Mouse (Mus musculus) testis, postnatal 10 days (tissue): ENCODE measurements around the gene Stac2.

ENCODE experiments used
- DNase-seq: peaks from one replicate; pipeline ENCODE4 v3.0.0; 2021; ENCODE audit warnings: low spot score

Stac2 gene

DNA sequence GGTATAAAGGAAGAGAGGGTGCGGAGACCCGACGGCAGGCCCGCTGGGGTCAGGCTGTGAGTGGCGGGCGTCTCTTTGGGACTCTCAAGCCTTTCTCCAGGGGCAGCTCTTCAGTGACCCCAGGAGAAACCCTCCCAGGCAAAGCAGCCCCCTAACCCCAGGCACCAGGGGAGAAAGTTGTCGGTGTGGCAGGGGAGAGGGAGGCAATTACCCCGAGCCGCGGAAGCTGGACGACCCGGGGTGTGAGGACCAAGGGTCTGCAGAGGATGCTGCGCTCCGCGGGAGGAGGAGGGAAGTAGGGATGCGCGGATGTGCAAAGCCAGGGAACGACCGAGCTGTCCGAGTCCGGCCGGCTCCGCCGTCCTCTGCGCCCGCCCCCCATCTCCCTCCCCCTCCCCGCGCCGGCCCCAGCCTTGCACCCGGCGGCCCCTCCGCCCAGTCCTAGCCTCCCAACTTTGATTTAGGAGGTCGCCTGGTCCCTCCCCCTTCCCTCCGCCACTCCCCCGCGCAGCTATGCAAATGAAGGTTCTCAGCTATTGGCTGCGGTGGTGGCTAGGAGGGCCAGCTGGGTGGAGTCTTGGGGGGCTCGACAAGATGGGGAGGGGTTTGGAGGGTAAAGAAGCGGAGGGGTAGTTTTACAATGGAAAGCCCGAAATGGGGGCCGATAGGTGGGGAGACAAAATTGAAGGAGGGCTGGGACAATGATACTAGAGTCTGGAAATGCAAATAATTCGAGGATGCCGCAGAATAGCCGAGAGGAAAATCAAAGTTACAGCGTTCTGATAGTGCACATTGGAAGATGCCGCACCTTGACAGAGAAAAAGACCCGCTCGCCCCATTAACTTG lies at the start of gene Stac2:
Gene Stac2, minus strand, starts transcription at position 474 of the 846 bp plus-strand sequence.
- peak; percentile 87 for DNase-seq

DNA sequence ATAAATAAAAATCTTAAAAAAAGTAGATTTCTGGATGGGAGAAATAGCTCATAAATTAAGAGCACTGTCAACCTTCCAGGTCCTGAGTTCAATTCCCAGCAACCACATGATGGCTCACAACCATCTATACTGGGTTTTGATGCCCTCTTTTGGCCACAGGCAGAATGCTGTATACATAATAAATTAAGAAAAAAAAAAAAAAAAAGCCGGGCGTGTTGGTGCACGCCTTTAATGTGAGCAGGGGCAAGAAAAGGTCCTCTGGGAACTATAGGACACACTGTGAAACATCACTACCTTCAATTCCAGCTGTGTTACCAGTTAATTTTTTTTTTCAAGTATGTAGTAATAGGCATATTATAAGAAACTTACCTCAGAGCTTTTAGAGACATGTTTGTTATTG lies 48.1 kb upstream of the Stac2 start:
- DNase-seq = no peak

DNA sequence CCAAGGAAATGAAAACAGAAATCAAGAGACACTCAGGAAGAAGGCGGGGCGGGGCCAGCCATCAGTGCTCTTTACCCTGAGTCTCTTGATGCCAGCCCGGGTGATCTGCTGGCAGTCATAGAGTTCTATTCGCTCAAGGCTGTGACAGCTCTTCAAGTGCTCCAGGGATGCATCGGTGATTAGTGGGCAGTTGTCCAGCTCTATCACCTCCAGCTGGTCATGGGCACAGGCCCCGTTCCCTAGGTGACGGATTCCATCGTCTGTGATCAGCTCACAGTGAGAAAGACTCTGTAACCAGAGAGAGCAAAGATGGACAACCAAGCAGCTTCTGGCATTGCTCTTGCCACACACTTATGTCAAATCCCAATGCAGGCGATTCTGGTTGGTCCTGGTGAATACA lies 37.3 kb upstream of the Stac2 start:
- DNase-seq = no peak

DNA sequence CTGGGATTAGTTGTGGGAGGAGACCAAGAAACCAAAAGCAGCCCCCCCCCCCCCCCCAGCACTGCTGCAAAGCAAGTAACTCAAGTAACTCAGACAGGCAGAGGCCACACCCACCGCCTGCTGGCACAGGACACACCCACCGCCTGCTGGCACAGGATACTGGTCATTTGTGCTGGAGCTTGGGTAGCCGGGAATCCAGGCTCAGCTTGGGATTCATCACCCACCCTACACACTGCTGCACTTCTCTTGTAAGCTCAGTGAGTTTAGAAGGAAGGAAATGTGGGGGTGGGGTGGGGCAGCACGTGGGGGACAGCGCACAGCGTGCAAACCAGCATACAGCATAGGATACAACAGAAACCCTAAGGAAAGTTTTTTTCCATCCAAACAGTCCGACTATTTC lies 35.0 kb upstream of the Stac2 start:
- peak; percentile 69 for DNase-seq

DNA sequence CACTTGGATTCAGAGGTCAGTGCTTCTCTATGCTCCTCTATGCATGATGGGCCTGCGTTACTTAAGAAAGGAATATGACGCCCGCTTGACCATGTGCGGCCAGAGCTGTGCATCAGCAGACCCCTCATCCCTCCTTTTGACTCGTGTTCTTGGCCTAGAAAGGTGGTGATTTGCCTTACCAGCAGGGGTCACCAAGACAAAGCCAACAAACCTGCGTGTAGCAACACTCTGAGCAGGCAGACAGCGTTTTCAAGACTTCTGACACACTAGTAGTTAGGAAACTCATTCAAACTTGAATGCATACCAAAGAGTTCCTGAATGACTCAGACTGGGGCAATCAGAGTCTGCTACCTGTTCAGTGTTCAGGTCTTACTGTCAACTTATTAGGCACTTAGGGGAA lies 33.3 kb upstream of the Stac2 start:
- DNase-seq = no peak

DNA sequence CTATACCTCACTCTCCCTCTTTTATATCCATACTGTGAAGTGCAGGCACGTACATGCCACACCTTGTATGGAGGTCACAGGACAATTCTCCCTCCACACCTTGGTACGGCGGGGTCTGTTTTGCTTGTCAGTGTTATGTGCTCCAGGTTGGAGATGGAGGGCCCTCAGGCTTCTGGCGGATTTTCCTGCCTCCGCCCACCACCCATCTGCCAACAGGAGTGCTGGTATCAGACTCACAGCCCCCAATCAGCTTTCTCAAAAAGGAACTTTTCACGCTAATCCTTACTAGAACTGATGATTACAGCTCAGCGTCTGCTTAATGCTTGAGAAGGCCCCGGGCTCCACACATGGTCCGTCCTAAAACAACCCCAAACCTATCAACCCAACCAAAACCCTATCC lies 32.9 kb upstream of the Stac2 start:
- DNase-seq = no peak

DNA sequence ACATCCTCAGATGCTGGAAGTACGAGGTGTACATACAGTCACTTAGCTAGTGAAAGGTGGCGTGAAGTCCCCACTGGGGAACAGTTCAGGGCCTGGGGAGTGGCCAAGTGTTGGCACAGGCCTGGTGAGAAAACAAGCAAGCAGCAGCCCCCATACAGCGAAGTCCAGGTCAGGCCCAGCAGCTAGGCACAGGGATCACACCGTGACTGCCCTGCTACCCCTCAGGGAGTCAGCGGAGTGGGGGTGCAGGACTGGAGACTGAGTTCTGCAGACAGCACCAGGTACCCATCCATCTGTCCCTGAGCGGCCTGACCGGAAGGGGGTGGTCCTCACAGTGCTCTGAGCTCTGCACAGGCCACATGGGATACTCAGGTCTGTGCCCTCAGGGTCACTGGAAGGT lies 29.5 kb upstream of the Stac2 start:
- DNase-seq = no peak

DNA sequence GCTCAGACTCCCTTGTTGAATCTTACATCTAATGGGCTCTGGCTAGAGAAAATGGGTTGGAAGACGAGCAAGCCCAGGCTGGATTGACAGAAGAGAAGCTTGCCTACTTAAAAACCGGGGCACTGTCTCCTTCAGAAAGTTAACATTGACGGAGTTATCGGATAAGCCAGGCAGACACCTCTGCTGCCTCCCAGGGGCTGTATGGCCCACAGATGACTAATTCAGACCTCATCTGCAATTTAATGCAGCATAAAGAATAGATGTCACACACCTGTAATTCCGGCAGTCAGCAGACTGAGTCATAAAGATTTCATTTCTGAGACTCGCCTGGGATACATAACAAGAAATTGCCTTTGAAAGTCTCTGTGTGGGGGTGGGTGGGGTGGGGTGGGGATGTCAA lies 27.2 kb upstream of the Stac2 start:
- DNase-seq = no peak

DNA sequence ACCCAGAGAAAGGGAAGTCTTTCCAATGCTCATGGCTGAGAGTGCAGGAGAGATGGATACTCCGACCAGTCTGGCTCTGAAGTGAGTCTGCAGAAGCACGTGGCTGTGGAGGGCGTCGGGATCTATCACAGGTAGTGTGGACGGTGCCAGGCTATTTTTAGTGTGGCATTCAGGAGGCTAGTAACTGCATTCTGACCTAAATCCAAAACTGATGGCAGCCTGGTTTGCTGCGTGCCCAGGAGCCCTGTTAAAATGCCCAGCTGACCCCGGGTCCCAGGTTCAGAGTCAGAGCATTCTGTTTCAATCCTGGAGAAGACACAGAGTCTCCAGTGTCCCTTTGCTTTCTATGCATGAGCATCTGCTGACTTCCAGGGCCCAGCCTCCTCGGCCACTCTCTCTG lies 23.8 kb upstream of the Stac2 start:
- no peak for DNase-seq

DNA sequence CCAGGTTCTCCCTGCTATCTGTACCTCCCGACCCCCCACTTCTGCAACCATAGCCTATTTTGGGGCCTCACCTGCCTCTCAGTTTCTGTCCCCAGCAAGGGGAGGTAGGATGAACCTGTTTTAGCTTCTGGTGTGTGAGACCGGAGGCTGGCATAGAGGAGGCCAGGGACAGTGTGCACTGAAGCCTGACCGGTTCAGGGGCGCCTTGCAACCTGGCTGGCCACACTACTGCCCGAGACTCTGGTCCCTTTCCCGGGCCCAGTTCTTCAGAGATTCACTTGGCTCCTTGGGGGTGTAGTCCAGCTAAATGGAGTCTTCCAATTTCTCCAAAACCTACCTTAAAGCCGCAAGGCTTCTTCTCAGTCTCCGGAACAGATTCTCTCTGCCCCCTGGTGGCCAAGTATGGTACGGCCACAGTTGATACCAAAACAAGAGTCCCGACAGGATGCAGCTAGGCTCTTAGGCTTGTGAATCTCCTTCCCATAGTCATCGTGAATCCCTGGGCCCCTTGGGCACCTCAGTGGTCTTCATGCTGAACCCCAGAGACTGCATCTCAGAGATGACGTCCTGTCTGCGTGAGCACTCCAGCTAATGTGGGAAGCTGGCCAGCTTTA lies 22.0 kb upstream of the Stac2 start:
- peak; percentile 95 for DNase-seq

DNA sequence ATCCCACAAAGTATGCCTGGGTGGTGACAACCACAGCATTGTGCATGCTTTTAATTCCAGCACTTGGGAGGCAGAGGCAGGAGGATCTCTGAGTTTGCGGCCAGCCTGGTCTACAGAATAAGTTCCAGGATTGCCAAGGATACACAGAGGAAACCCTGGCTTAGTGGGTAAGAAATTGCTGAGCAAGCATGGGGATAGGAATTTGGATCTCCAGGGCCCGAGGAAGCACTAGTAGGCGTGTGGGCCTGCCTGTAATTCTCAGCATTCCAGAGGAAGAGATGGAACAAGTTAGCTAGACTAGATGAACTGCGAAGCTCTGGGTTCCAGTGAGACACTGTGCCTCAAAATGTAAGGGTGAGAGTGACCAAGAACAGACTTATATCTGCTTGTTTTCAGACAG lies 20.2 kb upstream of the Stac2 start:
- no peak for DNase-seq

DNA sequence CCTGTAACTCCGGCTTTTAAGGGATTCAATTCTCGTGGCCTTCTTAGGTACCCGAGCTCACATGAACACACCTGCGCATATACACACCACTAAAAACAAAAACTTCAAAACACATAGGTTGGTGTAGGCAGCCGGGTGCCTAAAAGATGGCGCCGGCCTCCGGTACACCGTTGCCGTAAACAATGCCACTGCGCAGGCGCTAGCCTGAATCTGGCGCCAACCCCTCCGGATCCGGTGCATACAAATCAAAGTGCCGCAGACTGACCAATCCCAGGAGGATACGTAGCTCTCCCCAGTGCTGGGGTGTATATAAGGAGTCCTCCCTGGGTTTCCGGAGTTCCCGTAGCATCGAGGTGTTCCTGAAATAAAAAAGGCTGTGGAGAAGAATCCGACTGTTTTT lies 14.0 kb upstream of the Stac2 start:
- no peak for DNase-seq

DNA sequence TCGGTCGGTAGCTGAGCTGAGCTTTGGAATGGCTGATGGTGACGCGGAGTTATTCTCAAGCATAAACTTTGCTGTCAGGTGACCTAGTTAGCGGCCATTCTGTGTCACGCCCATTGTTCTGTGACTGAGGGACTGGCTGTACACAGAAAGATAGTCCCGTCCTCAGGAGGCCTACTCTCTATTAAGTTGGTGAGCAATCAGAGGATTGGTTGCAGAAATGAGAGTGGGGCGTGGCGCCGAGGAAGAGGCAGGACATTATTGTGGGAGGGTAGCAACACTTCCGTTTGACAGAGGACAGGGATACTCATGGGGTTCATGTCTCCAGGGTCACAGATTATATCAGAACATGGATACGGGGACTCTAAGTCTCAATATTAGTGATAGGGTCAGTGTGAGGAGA lies 12.9 kb upstream of the Stac2 start:
- DNase-seq = no peak

DNA sequence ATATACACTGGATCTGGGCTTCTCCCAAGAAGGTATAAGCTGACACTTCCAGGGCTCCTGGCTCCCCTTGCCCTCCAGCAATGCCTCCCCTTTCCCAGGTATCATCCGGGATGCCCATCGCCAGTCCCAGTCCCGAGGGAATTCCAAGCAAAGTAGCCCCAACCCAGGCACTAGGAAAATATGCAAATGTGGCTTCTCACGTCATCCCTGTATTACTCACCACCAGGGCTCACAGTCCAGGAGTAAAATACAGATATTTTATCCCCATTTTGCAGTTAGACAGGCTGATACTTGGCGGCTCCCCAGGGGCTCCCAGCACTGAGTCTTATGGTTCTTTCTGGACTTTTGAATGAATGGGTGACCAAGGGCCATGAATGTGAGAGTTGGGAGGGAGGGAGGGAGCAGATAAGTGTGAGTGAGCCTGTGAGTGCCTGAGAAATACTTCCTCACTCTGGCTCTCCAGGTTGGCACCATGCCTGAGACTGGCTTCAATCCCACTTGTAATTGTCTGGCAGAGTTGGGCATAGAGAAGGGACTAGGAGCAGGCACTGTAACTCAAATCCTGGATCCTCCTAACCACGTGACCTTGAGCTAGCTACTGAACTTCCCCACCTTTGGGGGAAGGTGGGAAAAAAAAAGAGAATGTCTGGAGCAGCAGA lies 8.8 kb upstream of the Stac2 start:
- DNase-seq = peak; percentile 75

DNA sequence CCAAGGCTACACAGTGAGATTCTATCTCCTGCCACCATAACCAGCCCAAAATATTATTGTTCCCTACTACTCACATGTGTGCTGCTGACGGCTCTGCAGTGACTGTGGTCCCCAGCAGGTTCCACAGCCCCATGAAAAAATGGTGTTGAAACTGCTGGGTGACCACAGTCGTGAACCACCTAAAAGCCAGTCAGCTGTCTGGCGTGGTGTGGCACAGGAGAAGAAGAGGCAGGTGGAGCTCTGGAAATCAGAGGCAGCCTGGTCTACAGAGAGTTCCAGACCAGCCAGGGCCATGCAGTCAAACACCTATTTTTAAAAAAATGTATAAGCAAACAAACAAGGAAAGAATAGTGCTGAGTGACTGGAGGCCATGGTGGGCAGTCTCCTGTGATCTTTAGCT lies 8.2 kb upstream of the Stac2 start:
- no peak for DNase-seq

DNA sequence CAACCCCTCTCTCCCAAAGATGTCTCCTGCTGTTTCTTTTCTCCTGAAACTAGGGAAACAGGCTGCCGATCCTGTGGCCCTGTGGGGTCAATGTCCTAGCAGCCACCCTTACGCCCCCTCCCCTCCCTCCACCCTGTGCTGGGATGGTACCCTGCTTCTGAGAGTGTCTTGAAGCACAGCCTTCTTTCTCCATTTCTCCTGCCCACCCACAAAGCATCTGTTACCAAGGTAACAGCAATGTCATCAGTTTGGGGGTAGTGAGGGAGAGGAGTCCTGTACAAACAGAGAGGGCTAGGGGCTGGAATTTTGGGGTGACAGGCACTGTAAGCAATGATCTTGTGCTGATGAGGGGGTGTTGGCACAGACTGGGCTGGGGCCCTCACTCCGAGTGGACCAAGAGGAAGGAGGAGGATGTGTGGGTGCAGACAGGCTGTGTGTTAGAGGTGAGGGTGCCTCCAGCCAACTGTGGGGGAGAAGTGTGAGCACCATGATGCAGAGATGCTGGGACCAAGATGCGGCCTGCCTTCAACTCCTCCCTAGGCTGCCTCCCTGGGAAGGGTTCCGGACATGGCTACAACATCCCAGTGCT lies 6.9 kb upstream of the Stac2 start:
- no peak for DNase-seq

DNA sequence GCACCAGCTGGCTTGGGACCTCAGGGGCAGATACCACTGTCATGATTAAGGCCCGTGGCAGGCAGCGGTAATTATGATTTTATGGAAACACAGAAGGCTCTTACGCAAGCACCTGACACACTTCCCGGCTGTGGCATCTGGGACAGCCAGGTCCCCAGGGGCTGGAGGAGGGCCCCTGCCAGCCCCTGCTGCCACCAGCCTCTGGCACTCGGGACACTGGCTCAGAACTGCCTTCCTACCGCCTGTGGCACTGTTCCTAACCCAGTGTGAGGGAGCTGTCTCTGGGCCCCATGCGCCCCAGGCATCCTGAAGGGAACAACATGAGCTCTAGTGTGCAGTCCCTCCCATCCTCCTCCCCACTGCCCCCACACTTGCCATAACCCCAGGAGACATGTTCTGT lies 6.4 kb upstream of the Stac2 start:
- DNase-seq = no peak

DNA sequence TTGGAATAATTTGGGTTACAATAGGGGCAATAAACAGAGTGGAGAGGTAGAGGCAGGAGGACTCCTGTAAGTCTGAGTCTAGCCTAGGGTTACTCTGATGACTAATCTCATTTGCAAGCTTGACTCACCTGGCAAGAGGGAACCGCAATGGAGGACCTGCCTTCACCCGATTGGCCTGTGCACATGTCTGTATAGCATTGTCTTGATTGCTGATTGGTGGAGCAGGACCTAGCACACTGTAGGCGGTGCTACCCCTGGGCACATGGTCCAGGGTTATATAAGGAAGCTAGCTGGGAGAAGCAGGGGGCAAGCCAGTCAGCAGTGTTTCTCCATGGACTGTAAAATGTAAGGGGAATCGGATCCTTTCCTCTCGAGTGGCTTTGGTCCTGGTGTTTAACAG lies 4.7 kb upstream of the Stac2 start:
- DNase-seq = no peak

DNA sequence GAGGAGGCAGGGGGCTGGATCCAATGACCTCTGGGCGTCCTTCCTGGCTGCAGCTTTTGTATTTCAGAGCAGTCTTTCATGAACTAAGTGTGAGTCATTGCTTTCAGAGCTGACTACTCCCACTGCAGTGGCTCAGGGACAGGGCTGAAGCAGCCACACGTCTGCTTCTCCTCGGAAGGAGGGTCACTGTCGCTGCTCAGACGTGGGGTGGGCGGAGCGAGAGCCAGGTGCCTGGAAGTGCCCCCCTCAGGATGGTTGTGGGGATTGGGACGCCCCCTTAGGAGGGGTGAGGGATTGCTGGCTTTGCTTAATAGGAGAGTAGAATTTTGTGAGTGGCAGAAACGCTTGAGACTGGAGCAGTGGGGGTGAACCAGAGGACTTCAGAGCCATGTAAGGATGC lies 4.2 kb upstream of the Stac2 start:
- no peak for DNase-seq

DNA sequence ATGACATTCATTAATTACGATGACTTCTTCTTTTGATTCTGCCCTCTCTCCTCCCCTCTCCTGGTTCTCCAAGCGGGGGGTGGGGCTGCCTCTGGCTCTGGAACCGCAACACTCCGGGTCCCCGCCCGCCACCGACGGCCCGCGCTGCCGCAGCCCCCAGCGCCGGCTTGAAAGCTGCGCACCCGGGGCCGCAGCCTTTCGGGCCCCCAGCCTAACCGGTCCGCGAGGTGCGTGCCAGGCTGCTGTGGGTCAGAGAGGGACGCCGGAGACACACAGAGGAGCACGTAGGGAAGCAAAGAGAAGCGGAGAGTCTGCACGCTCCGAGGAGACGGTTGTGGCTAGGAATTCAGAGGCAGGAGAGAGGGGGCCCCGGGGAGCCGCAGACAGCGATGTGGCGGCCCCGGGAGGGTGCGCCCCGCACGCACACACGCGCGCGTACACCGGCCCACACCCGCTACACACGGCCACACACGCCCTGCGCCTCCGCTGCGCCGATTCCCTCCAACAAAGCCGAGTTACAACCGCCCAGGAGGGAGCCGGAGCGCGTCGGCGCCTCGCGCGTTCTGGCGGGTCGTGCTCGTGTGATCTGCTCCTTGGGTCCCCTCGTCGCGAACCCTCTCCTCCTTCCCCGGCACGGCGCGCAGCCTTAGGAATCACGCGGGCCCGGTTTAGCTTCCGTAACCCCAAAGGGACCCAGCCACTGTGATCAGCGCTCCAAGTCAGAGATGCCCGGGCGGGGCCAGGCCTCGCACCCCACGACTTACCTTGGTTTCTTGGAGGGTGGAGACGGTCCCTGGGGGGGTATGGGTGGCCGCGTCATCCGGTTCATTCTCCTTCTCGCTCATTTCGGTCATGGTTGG lies 903 bp downstream of the Stac2 start:
- DNase-seq = no peak

DNA sequence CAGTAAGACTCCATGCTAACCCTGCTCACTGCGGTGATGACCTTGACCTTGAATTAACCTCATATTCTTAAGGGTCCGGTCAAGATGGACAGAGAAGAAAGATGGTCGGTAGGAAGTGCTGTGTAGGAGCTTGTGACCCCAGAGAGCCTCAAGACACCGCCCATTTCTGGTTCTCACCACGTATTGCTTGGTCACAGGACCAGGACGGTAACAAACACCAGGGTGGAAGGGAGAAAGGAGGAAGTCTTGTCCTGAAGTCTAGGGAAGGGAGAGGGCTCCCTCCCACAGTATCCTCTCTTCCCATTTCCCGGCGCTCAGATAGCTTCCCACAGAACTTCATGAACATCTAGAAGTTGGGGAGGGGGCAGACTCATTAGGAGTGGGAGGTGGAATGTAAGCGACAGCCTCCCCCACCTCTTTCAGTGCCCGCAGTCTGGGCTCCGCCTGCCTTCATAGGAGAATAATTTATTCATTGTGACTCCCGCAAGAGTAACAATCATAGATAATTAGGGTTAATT lies 1.6 kb downstream of the Stac2 start:
- no peak for DNase-seq

DNA sequence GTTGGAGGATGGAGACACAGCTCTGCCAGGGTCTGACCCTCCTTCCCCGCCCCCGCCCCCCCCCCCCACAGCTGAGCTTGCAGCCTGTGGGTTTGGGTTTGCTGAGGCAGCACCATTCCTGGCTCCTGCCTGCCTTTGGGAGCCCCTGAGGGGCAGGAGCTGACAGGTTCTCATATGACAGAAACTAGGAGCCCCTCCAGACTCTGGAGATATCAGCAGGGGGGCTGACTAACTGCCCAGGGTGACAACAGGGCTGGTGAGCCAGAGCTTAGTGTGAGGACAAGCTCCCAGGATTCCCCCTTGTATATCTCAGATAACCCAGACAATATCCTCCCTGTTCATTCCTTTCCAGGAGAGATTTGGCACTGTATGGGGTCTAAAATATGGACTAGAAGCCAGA lies 2.3 kb downstream of the Stac2 start:
- no peak for DNase-seq
